Mouse (Mus musculus): ENCODE measurements at regions not wholly inside any gene's neighbourhood (a gene's known extent, or its start where the extent isn't known, plus 50 kb on each side); places are given as distances from the start of the nearest gene placed in this dataset.

DNA sequence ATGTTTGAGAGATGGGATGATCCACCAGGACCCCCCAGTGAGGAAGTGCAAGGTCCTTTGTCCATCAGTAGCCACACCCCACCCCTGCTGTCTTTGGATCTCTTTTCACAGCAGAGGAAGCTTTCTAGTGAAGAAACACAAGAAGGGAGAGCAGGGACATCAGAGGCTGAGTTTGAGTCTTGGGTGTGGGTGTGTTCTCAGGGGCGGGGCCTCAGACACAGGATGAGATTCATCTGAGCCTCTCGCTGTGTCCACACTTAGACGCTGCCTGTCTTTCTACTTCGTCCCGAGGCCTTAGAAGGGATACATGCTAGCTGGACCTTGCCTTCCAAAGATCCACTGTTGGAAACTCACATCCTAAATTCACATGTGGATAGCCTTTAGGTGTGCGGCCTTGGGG is 893.5 kb upstream of the Car8 start:
- DNase-seq, result no peak

DNA sequence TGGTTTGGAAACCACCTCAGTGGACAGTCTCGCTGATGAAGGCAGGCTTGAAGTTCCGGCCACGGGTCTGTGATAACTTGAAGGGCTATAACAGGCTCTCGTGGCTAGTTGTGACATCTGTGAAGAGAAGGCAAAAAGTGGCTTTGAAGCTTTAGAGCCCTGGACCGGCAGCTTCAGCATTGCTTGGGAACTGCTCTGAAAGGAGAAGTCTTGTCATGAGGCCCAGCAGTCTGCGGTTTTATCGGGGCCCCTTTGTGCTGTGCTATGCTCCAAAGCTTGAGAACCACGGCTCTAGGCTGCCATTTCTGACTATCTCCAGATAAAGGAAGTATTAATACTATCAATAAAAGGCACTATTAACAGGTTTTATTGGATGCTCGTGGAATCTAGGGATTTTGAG is 892.8 kb upstream of the Car8 start:
- no peak for DNase-seq

DNA sequence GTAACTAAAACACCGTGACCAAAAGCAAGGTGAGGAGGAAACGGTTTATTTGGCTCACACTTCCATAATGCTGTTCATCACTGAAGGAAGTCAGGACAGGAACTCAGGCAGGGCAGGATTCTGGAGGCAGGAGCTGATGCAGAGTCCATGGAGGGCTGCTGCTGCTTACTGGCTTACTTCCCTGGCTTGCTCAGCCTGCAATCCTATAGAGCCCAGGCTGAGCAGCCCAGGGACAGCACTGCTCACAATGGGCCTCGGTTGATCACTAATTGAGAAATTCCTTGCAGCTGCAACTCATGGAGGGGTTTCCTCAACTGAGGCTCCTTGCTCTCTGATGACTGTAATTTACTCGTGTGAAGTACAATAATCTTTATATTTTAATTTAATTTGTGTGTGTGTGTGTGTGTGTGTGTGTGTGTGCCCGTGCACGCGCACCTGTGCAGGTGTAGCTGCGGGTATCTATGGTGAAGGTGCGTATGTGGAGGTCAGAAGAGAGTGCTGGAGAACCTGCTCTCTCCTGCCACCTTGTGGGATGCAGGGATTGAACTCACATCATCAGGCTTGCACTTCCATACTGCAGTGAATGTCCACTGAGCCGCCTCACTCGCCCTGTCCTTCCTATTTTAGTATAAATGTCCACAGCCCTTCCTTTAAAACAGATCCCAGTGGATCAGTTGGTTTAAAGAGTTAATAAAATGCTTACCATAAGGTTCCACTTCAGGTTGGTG is 886.6 kb upstream of the Car8 start:
- DNase-seq, result peak; percentile 19

DNA sequence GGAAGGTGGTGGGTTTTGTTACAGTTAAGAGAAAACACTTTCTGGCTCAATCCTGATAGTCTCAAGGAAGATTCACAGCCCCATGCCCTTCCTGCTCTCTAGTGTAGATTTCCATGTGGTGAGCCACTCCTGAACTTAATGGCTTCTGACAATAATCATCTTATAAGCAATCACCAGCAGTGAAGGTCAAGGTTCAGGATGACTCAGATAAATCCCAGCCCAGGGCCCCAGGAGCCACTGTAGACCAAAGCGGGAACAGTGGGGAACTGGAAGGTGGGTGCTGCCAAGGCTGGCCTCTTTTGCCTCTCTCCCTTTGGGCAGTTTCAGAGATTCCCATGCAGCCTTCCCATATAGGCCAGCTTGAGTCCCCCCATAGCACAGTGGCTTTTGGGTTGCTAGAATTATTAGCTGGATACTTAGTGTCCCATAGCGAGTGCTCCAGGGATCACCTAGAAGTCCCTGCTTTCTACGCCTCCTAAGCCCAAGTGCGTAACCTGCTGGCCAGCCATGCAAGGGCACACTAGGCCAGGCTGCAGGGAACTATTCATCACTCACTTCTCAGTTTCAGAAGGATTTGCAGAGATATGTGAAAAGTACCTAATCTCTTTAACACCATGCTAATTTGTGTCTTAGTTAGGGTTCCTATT is 885.9 kb upstream of the Car8 start:
- no peak for DNase-seq

DNA sequence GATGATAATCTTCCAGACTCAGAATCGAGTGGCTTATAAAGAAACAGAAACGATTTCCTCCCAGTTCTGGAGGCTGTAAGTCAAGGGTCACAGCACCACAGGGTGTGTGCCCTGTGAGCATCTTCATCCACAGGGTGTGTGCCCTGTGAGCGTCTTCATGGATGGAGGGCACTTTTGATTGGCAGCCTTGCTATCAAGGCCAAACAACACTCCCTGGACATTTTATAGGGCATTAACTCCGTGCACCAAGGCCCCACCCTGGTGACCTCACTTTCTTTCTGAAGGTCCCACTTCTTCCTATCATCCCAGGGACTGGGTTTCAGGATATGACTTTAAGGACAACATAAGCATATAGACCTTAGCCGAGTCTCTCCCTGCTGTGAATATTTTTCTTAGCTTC is 885.3 kb upstream of the Car8 start:
- DNase-seq, result no peak

DNA sequence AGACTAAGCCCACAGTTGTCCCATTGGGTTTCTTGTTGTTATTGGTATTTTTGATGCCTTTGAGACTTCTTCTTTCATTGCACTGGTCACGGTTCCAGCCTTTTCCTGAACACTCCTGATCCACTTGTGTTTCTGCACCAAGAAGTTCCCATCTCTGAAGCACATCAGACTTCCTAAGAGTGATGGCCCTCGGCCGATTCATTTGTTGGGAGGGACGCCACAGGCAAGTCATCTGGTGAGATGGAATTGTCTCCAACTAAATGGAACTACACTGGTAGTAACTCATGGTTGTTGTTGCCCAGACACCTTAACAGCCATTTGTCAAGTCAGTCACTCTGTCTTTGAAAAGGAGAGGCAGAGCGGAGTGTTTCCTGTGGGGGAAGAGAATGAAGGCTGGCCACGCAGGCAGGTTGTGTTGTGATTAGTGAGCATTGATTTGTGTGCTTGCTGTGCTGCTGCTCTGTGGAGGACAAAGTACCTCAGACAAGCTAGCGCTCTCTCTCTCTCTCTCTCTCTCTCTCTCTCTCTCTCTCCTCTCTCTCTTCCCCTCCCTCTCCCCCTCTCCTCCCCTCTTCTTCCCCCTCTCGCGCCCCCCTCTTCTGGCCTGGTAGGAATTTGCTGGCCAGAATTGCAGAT is 884.7 kb upstream of the Car8 start:
- no peak for DNase-seq

DNA sequence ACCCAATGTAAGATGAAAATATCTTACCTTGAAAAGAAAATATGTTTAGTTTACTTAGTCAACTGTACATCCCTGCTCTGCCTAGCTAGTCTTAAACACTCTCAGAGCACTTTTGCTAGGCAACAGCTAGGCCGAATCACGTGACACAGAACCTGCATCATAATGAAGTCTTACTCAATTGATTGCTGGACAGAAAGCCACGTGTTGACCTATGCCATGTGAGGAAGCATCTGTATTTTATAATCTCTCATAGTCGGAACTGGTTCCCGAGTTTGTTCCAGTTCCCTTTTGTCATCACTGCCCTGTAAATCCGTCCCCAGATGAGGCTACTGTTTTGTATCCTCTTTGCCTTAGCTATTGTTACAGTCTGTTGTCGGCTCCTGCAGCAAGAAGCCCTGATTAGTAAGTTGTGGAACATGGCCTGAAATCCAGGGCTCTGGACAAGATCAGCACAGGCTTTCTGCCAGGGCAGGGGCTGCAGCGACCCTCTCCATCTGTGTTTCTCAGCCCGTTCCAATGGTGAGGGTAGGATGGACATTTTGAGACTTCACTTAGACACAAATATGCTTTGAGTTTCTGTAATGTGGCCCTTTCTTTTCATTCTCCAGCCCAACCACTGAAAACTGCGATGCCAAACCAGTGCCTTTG is 883.9 kb upstream of the Car8 start:
- DNase-seq, result no peak

DNA sequence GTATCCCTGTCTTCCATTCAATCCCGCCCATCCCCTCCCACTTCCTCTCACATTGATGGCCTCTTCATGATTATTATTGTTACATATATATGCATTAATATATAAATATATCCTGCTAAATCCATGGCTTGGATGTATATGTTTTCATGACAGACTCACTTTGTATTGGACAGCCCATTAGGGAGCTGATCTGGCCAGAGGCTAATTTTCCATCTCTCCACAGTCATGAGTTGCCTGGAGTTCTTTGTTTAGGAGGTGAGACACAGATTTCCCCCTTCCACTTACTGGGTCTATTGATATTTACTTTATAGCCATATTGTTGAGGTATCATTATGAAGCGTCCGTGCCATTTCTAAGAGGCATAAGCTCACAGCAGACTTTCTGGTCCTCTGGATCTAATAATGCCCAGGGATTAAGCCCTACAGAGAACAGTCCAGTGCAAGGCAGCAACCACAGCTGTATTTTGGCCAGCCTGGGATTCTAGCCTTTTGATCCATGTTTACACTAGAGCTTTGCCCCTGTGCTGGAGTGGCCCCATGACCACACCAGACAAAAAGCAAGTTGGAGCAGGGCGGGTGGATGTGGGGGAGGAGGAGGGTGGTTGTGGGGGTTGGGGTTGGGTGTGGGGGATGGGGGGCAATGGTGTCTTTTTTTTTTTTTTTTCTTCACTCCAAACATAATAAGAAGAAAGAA is 878.3 kb upstream of the Car8 start:
- no peak for DNase-seq

DNA sequence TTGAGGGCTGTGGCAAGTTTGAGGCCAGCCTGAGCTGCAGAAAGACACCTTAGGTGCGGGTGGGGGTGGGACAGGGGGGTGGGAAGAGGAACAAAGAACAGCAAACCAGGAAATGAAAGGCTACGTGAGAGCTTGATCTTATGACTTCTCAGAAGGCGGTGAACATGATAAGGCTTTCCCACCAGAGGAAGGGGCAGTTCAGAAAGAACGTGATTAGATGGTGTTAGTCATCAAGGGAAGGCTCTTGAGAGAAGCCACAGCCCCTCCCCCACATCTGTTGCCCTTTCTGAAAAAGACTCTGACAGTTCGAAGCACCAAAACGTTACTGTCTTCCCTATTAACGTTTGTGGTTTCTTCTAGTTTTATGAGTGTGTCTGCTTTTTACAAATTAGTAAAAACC is 877.0 kb upstream of the Car8 start:
- no peak for DNase-seq

DNA sequence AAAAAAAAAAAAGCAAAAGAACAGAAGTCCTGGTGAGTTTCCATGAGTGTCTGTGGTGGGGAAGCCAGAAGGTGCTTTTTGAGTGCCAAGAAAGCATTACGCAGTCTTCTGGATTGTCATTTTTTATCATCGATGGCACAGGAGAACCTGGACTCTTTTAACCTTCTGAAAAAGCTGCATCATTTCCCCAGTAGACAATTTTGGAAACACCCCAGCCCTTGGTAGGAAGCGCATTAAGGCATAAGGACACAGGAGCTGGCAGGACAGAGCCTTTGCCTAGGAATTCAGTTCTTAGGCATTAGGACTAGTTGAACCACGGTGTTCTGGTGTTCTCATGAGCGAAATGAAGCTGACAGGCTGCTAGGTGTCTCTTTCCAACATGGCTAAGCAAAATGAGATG is 875.1 kb upstream of the Car8 start:
- no peak for DNase-seq

DNA sequence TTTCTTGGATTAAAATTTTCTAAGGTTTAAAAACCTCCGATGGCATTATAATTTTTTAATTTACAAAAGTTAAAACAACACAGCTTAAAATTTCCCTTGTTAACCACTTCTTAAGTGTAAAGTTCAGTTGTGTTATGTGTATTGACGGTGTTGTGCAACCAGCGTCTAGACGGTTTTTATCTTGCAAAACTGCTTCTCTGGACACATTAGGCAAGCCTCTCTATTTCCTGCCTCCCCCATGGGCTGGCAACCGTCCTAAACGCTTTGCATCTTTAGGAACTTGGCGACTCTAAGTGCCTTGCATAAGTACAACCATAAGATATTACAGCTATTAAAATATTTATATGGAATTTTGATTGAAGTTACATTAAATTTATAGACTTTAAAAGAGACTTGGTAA is 871.5 kb upstream of the Car8 start:
- DNase-seq, result no peak

DNA sequence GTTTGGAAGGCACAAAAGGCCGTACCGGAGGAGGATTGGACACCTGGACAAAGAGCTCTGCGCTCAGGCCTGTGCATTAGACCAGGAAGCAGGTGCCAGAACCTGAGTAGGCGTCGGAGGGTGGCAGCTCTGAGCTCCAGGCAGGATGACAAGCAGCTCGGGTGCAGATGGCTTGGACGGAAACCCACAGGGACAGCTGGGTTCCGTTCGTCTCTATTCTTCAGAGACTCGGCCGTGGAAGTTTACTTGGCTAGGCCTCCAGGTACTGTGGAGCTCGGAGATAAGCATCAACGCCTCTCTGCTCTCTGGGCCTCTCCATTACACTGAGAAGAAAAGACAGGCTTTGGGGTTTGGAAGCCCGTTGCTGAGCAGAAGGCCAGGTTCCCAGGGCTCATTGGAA is 868.5 kb upstream of the Car8 start:
- peak; percentile 20 for DNase-seq

DNA sequence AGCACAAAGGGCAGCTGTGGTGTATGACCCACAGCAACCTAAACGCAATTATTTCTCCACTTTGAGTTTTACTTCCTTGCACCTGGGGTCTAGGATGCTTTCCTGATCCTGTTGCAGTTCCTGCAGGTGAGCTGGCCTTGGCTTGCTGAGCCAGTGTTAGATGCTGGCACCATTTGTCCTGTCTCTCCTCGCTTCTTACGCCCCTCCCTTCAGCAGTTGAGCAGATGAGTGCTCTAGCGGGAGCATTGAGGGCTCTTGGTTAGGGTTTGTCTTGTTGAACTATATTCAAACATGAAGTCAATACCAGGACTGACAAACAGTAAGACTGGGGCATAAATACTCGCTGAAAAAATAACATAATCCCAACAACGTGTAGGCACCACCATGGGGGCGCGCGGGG is 867.9 kb upstream of the Car8 start:
- no peak for DNase-seq

DNA sequence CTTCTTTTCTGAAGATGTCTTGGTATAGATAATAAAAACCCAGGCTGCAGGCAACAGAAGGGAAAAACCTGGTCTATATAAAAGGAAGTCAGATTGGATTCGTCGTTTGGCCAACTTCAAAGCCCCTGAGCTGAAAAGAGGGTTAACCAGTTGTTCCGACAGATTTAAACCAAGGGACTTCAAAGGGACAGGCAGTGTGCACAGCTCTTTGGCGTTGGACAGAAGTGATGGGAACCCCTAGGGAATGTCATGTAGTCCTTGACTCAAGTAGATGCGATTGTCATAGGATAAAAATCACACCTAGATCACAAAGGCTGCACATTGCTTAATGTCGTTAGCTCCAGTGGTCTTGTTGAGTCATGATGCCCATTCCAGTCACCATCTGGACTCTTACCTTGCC is 865.8 kb upstream of the Car8 start:
- no peak for DNase-seq

DNA sequence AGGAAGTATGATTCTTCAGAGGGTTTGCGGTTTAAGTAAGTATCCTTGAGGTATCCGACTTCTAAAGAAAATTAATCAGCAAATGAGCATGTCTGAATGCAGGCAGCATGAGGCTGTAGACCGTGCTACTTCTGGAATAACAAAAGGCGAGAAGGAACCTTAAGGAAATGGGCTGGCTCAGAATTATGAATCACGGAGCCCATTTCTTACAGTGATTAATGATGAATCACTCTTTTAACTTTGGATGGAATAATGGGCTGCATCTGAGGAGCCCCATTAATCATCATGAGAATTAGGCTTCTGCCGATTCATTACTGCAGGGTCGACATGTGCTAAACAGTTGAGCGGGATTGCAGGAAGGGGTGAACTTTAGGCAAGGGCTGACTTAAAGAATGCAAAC is 865.1 kb upstream of the Car8 start:
- DNase-seq, result no peak

DNA sequence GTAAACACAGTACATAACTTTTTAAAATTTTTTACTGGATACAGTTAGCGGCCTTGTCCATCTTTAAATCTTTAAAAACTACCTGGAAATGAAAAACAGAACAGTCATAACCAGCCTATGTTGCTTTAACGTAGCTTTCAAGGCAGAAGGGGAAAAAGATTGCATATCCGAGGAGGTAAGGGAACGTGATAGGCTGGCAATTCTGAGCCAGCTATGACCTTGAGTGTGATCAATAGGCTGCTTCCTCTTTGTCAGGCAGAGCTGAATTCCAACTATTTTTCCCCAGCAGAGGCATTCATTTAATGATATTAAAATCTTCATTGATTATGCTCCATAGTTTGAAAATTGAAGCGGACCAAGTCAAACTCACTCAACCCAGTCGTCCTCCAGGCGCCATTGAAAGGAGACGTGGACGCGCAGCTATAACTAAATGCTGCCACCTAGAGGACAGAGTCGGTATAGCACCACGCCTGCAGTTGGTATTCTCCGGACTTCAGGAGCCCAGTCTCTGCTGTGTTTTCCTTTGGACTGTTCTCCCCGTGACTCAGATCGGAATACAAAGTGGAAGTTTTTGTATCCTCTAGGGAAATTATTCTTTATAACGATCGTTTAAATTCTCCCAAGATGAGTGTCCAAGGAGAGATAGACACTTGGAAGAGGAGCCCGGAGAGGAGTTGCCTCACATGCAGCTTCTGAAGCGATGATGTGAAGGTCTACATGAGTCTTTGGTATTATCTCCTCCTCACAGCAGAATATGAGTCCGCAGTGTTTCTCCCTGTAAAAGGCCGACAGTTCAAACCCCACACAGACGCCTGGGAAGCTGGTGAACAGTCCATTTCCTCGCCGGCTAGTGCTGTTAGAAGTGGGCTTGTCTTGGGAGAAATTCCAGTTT is 858.2 kb upstream of the Car8 start:
- DNase-seq, result peak; percentile 80

DNA sequence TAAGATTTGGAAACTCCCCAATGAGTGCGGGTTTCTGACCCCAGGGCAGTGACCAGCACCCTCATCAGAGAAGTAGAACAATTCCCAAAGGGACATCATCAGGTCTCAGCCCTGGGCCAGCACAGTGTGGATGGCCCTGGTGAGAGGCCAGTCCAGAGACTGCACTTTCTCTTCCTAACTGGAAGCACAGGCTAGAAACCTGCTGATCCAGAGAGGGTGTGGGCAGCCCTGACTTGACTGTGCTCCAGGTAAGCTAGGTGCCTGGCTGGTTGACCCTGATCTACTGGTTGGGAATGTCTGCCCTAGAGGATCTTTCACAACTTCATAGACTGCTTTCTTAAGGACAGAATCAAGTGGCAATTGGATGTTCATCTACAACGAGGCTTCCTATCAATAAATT is 857.4 kb upstream of the Car8 start:
- DNase-seq, result no peak

DNA sequence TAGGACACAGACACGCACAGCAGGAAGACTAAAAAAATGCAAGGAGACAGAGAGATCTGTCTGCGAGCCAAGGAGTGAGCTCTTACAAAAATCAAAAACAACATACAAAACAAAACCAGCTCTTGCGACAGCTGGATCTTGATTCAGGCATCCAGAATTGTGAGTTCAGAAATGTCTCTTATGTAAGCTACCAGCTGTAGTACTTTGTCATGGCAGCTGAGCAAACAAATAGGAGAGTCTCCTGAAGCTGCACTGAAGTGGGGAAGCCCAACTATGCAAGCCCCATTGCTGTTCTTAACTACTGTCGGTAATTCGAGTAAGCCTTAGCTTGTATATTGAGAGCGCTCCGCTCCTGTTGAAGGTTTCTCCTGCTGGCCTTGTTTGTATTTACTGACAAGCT is 856.8 kb upstream of the Car8 start:
- DNase-seq, result no peak

DNA sequence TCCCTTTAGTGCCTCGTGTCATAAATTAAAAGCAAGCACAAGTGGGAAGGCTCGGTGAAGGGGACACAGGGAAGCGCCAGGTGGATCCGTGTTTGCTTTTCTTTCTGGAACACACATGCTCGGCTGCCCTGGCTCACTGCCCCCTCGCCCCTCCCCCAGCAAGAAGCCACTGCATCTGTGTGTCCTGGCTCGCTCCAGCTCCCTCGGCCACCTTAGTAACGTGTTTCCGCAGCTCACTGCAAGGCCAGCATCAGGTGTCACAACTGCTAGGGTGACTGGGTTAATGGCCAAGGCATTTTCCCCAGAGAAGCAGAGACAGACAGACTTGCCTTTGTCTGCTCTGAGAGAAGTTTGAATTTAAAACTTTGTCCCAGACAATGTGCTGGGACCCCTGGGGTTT is 855.7 kb upstream of the Car8 start:
- no peak for DNase-seq

DNA sequence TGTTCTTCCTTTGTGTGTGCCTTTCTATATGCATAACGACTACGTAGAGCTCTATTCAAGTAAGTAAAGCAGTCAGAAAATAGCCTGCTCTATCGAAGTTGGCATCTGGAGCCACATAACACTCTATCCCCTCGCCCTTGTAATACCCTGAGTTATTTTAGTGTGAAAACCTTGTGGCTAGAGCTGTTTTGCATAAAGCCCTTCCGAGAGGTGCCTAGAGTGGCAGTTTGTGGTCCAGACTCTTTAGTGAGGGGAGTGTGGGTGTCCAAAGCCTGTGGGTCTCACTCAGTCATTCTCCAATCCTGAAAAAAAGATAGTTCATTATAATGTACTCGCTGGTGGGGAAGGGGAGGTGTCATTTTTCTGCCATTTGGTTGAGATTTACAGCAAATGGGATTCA is 855.2 kb upstream of the Car8 start:
- DNase-seq, result no peak

DNA sequence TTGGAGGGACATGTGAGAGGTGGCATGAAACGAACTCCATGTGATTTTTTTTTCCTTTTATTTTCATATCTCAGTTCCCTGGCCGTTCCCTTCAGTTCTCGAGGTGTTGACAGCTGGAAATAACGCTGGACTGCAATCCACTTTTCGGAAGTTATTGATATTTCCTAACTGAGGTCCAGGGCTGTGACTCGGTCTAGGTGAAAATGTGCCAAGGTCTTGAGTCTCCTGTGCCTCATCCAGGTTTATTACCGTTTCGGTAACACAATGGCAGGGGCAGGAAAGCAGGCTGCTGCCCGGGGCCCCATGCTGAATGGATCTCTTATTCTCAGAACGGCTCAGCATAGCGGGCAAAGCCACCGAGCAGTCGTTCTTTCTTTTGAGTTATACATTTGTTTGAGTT is 844.7 kb upstream of the Car8 start:
- no peak for DNase-seq
